Mouse (Mus musculus): ENCODE measurements around the gene Fam162b.

Gene Fam162b

GRCm38 (mm10) chr10:51590139-51590574 is at the start of gene Fam162b:
Fam162b (minus strand) TSS chr10:51590517.
- no peak for DNase-seq (ENCODE audit: low spot score)

DNA sequence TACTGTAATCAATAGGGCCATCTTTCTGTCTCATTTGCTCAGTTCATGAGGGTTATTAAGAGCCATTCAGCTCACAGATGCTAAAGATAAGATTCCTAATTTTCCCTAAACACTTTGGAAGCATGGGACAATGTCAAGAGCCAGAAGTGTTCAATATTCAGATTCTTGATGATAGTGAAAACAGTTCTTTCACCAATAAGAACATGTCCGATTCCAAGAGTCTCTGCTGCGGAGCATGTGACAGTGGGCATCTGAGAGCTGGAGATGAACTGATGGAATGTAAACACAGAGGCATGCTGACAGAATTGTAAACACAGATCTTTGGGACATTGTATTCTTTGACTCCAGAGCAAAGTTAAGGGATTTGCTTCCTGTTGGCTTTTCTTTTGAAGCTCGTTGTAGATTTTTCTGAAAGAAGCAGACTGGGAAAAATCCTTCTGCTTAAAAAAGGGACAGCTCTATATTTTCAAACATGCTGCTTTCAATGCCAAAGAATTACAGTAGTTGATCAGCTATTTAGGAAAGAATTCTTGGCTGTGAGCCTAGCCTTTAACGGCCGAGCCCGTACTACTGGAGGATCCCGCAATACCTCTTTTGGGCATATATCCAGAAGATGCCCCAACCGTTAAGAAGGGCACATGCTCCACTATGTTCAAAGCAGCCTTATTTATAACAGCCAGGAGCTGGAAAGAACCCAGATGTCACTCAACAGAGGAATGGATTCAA is 41.3 kb upstream of the Fam162b start, which contains the start of gene Gprc6a:
Gprc6a (minus strand) TSS at position 51 of the 726 bp plus-strand sequence.
- no peak for DNase-seq (ENCODE audit: low spot score)

- no peak for DNase-seq (ENCODE audit: low spot score)
Observed at GRCm38 (mm10) chr10:51621193-51621592, 30.9 kb upstream of the Fam162b start.

DNA sequence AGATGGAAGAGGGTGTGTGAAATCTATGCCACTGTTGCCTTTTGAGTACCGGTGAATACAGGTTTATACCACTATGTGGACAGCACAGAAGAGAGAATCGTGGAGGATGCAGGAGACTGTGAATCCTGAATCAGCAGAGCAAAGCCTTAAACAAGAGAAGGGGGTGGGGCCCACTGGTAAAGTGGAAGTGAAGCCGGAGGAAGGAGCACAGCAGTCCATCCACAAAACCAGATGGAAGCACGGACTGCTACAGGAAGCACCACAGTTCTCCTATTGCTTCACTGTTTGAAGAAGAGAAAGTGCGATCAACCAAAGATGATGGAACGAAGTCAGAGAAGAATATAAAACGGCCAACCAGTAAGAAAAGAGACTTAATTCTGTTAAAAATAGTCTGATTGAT is 29.8 kb upstream of the Fam162b start:
- DNase-seq (ENCODE audit: low spot score): no peak

GRCm38 (mm10) chr10:51618538-51618937 is 28.2 kb upstream of the Fam162b start:
- no peak for DNase-seq (ENCODE audit: low spot score)

DNA sequence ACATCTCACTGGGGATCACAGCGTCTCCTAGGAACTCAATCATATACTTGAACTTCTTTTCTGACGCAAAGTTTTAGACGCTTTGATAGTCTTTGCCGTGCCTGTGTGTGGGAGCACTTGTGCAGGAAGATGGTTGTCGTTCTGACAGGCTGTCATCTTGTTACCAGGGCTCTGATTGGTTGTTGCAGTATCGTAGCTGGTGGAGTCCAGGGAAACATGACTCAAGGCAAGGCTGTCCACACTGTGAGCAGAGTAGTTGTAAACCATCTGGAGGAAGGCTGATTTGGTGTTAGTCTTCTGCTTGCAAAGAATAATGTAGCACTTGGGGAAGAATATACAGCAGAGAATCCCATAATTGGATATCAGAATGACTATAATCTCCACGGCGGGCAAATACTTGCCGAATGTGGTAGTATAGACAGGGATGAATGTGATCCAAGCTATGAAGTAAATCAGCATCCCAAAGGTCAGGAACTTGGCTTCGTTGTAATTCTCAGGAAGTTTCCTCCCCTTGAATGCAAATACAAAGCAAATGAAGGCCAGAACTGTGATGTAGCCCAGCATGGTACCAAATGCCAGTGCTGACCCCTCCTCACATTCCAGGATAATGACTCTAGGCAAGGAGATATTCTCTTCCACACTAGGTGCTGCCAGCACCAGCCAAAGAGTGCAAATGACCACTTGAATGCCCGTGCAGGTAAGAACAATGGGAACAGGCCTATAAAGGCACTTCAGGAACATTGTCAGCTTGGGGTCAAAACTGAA is 24.7 kb upstream of the Fam162b start:
- DNase-seq (ENCODE audit: low spot score): no peak

DNA sequence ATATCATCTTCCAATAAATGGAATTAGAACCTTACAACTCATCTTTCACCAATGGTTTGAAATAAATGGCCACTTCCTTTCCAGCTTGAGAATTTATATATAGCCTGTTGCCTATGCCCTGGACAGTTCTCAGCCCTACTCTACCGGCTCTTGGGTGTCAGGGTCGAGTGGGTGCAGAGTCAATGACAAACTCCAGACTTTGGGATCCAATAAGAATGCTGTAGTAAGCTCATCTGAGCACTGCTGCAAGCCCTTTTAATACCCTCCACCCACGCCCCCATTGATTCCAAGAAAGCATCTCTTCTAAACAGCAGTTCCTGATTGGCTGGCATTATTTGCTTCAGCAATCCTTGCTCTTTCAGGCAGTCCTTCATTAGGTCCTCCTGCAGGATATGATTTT is 23.1 kb upstream of the Fam162b start:
- no peak for DNase-seq (ENCODE audit: low spot score)

DNA sequence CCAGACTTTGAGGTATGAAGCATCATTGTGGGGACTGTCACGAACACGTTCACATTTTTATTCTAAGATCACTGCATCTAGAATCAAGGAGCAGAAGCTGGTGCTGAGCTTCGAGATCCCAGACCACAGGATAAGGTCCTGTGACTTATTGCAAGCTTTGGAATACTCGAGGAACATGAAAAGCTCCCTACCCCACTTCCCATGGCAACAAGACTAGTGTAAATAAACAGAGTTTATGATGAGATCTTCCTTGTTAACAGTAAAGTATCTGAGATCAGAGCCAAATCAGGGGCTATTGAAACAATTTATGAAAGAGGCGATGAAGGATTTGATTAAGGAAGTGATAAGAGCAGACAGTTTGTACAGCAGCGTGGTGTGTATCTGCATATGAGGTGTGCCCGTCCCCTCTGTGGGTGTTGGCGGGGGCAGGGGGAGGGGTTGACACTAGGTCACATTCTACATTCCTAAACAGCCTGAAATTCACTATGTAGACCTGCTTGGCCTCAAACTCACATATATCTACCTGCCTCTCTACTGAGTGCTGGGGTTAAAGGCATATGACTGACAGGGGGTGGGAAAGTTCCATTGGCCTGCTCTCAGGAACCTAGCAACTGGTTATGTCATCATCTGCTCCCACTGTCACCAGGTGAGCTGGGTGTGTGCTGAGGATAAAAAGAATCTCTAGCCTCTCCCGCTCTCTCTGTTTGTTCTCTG is 21.8 kb upstream of the Fam162b start:
- DNase-seq (ENCODE audit: low spot score): no peak

DNA sequence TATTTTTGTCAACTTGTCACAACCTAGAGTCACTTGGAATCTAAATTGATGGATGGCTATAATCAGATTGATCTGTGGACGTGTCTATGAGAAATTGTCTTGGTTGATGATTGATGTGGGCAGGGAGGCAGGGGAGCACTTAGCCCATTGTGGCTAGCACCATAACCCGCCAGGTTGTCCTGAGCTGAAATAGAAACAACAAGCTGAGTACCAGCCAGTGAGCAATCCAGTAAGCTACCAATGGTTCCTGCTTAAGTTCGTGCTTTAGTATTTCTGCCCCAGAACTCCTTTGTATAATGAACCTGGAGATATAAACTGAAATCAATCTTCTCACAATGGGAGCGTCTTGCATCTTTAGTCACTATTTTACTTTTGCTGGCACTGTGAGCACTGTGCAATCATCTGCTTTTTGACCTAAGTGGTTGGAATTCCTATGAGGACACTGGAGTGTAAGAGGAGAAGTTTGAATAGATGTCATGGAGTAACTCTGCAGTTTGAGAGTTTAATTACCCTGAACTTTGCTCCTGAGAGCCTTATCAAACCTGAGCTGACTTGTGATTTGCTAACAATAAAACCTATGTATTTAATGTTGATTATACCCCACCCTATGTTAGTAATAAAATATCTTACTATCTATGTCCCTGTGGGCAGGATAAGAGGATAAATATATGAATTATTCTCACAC is 19.6 kb upstream of the Fam162b start:
- no peak for DNase-seq (ENCODE audit: low spot score)

- no peak for DNase-seq (ENCODE audit: low spot score)
Observed at GRCm38 (mm10) chr10:51596928-51597635, 6.8 kb upstream of the Fam162b start.

DNA sequence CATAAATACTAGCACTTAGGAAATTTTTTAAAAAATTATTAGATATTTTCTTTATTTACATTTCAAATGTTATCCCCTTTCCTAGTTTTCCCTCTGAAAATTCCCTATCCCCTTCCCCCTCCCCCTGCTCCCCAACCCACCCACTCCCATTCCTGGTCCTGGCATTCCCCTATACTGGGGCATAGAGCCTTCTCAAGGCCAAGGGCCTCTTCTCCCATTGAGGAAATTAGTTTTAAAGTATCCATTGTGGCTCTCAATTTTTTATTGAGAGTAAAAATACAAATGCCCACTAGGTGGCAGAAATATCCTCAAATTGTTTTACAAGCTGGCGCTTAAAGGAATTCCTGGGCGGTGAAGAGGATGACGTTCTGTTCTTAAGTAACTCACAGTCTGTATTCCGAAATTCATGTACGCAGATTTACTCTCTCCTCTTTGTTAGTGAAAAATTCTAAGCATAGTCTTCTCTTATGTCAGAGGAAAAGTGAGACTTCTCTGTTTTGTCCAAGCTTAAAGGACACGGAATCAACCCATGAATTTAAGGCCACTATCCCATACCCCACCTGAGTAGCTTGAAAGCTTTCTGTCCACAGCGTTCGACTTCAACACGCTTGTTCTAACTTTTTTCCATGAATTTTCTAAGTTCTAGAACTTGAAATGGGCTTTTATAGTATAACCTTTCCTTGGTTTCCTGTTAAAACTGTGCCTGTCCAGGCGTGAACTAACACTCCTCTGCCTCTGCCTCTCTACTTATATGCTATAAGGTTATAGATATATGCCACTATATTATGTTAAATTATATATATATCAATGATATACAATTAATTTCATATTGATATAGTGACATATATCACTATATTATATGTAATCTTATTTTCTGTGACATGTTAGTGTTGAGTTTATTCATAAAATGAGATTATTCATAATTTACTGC is 4.9 kb upstream of the Fam162b start:
- no peak for DNase-seq (ENCODE audit: low spot score)

DNA sequence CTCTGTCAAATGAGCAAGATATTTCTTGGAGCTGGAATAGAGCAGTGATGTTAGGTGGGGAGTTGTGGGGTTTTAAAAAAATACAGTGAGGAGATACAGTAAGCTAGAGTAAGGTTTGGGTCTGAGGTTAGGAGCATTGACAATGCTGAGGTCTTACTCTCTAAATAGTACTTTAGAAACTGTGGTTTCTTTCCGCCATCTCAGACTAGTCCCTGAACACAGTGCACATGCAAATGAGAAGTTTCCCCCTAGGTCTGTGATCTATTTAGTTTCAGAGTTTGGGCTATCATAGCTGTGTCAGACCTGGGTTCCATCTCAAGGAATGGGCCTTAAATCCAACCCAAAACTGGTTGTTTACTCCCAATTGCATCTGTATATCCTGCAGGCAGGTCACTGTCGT is 1.3 kb upstream of the Fam162b start:
- no peak for DNase-seq (ENCODE audit: low spot score)

GRCm38 (mm10) chr10:51584919-51585318 is 5.4 kb downstream of the Fam162b start:
- no peak for DNase-seq (ENCODE audit: low spot score)

GRCm38 (mm10) chr10:51584378-51584777 is 5.9 kb downstream of the Fam162b start:
- no peak for DNase-seq (ENCODE audit: low spot score)

DNA sequence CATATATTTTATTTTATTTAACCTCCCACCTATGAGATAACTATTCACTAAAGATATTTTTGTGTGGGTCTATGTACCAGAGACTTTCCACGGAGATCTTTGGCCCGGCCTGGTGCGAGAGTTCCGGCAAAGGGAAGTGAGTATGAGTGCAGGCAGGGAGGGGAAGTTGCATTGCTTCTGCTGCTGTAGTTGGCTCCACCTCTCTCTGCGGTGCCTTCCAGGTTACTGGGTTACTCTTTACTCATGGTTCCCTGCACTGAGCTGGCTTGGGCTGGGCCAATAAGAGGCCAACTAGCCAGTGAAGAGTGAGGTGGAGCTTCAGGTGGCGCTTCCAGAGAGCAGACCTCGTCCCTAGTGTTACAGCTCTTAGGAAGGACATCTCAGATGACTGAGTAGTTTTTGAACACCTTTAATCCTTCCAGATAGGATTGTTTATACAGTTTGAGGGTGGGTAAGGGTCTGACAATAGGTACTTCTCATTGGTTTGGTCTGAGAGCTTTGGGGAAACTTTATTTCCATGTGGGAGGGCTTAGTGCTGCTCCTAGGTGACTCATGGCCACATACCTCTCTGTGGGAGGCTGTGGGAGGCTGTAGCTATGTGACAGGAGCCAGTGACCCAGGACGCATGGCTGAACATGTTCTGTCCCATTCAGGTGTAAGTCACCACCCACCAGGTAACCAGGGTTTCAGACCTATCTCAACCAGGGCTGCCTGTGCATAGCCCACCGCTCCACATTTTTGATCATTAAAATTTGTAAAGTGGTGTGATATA is 18.9 kb downstream of the Fam162b start:
- no peak for DNase-seq (ENCODE audit: low spot score)

GRCm38 (mm10) chr10:51556005-51556404 is 34.3 kb downstream of the Fam162b start:
- no peak for DNase-seq (ENCODE audit: low spot score)

DNA sequence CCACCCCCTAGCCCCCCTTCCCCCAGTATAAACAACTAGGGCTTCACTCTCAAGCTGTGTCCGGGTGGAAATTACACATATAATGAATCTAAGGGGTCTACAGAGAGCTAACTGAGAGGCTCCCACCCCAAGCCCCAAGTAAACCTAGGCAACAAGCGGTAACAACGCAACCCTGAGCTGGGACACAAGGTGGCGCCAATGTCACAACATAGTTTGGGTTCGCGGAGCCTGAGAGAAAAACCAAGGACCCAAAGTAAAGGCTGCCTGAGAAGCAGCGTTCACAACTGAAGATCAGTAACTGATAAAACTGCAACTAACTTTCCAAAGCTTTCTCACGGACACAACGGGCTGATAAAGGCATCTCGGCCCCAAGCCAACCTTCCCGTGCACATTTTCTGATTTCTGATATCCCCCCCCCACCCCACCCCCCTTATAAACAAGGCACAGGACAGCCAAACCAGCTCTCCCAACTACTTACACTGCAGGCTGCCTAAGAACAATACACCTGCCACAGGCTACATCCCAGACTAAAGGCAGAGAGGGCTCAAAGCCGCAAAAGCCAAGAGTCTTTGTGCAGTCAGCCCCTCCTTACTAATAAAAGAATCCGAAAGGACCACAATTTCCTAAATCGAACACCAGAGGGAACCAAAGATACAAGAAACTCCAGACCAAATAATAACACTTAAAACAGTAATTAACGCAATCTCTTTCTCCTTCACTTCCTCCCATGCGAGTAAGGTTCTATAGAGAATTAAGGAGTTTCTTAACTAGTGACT is 36.8 kb downstream of the Fam162b start:
- no peak for DNase-seq (ENCODE audit: low spot score)

Data from urinary bladder, postnatal 10 days (tissue).